Mouse (Mus musculus) brain, embryonic 14.5 days (tissue): ENCODE measurements at regions not wholly inside any gene's neighbourhood (a gene's known extent, or its start where the extent isn't known, plus 50 kb on each side); places are given as distances from the start of the nearest gene placed in this dataset.

Experiments used
- CTCF ChIP-seq: fragments of 200-500 bp; IDR thresholded peaks from 2 replicates; pipeline ENCODE4 v1.5.1; 2012; ENCODE audit warnings: inconsistent platforms, mild to moderate bottlenecking, moderate library complexity, borderline replicate concordance; ENCODE audit not compliant: insufficient read depth, insufficient read length; ENCODE audit errors: extremely low read depth
- POLR2A ChIP-seq: fragments of 200-500 bp; IDR thresholded peaks from 2 replicates; pipeline ENCODE4 v1.6.1; 2012; ENCODE audit warnings: mild to moderate bottlenecking, inconsistent platforms, borderline replicate concordance; ENCODE audit not compliant: poor library complexity, insufficient read depth, insufficient read length, severe bottlenecking; ENCODE audit errors: extremely low read depth

- TF ChIP-seq CTCF (no peak), POLR2A (no peak)
Observed at GRCm38 (mm10) chr10:98840411-98840810, 73.8 kb upstream of the Atp2b1 start.
